Mouse (Mus musculus) ES-CJ7 (cell line): ENCODE measurements at regions not wholly inside any gene's neighbourhood (a gene's known extent, or its start where the extent isn't known, plus 50 kb on each side); places are given as distances from the start of the nearest gene placed in this dataset.

Experiments
- DNase-seq: peaks from one replicate; pipeline ENCODE4 v3.0.0; 2011; ENCODE audit warnings: low read depth, low spot score

DNA sequence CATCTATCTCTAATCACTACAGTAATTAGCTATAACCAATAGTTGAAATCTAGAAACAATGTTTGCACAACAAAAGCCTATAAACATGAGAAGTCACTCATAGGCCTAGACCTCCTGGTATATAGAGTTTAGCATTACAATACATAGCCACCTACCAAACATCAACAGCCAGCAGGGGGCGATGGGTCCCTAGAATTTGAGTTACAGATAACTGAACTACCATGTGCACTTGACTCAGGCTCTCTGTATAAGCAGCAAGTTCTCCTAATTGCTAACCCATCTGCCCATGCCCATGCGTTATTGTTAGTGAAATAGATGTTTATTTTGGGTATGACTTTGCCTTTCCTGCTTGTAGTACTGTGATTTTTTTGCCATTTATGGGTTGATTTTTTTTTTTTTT, 106.9 kb upstream of the Tgif2lx2 start:
- DNase-seq = peak; percentile 39

DNA sequence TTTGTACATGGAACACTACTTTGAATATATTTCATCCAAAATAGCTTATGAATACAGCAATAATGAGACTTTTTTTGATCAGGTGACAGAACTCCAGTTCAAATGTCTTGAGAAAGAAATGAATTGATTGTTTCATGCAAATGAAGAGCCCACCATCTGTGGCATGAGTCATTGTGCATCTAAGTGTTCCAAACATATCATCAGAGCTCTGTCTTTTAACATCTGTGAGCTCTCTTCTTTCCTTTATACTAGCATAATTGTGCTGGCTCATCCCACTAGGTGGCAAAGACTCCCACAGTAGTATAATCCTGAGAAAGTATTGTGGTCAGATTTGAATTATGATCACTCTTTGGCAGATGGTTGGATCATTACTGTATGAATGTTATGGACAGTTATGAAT, 70.1 kb upstream of the Tgif2lx2 start:
- DNase-seq = no peak
